Mouse (Mus musculus): ENCODE results near the gene Tpcn1. TPM values are rescaled to one million over a fixed set of nuclear protein-coding genes. Genes with fewer than 3 reads are reported as not detected.

Gene Tpcn1
- polyA plus RNA-seq, 1 experiment from 2014 or later = 15.1 TPM

GRCm38 (mm10) chr5:120606590-120607200, 18.2 kb upstream of the Tpcn1 start:
- Histone ChIP-seq H3K9me3 (no peaks in the 10 kb centered on the region), H3K27me3 (no peaks in the 10 kb centered on the region), H3K4me2 (no peak overlapping the region), H3K36me3 (replicated peaks) (peaks cover 9% of the 10 kb centered on the region), H3K27ac (no peak overlapping the region), H3K4me3 (replicated peaks) (no peak overlapping the region), H3K4me1 (peaks cover 21% of the 10 kb centered on the region), H3K9ac (no peak overlapping the region)
- ATAC-seq (ENCODE audit: low FRiP score) = no peak
- 68% methylated on average over 25 of the region's 25 CpGs for WGBS

GRCm38 (mm10) chr5:120605688-120606087, 17.2 kb upstream of the Tpcn1 start:
- Histone ChIP-seq H3K4me1 (peaks cover 11% of the 10 kb centered on the region), H3K36me3 (replicated peaks) (peaks cover 9% of the 10 kb centered on the region), H3K27me3 (no peaks in the 10 kb centered on the region), H3K9ac (peak overlapping the region; percentile 48; the same call in 1 of the 2 replicates), H3K9me3 (no peaks in the 10 kb centered on the region), H3K27ac (peak overlapping the region; percentile 54; the same call in 1 of the 2 replicates), H3K4me2 (peak overlapping the region; percentile 63), H3K4me3 (replicated peaks) (peak overlapping the region; percentile 32)
- under 1% methylated on average over 8 of the region's 8 CpGs for WGBS
- ATAC-seq (ENCODE audit: low FRiP score) = peak; percentile 77

- Histone ChIP-seq H3K27me3 (no peaks in the 10 kb centered on the region), H3K4me3 (replicated peaks) (peak overlapping the region; percentile 32), H3K4me1 (peaks cover 11% of the 10 kb centered on the region), H3K36me3 (replicated peaks) (peaks cover 9% of the 10 kb centered on the region), H3K4me2 (peak overlapping the region; percentile 63), H3K27ac (peak overlapping the region; percentile 54), H3K9ac (peak overlapping the region; percentile 48), H3K9me3 (no peaks in the 10 kb centered on the region)
- peak; percentile 63 for ATAC-seq (ENCODE audit: low FRiP score)
- 2% methylated on average over 10 of the region's 10 CpGs for WGBS
These were observed 16.8 kb upstream of the Tpcn1 start for GRCm38 (mm10) chr5:120605241-120605661.

- Histone ChIP-seq H3K4me2 (peak overlapping the region; percentile 63), H3K4me1 (peaks cover 11% of the 10 kb centered on the region), H3K9me3 (no peaks in the 10 kb centered on the region), H3K27me3 (no peaks in the 10 kb centered on the region), H3K4me3 (replicated peaks) (peak overlapping the region; percentile 32), H3K9ac (peak overlapping the region; percentile 48), H3K36me3 (replicated peaks) (peaks cover 9% of the 10 kb centered on the region), H3K27ac (peak overlapping the region; percentile 54; the same call in 1 of the 2 replicates)
- peak; percentile 59 for ATAC-seq (ENCODE audit: low FRiP score)
- 2% methylated on average over 6 of the region's 6 CpGs for WGBS
These were observed 16.4 kb upstream of the Tpcn1 start for GRCm38 (mm10) chr5:120604839-120605238.

GRCm38 (mm10) chr5:120603515-120603914, 15.0 kb upstream of the Tpcn1 start:
- 54% methylated on average over 7 of the region's 7 CpGs for WGBS

GRCm38 (mm10) chr5:120602210-120602609, 13.7 kb upstream of the Tpcn1 start:
- no peak for ATAC-seq (ENCODE audit: low FRiP score)
- Histone ChIP-seq H3K4me1 (peaks cover 5% of the 10 kb centered on the region), H3K4me2 (no peak overlapping the region), H3K27ac (no peak overlapping the region), H3K4me3 (replicated peaks) (no peak overlapping the region), H3K36me3 (replicated peaks) (no peaks in the 10 kb centered on the region), H3K9ac (no peak overlapping the region), H3K9me3 (no peaks in the 10 kb centered on the region), H3K27me3 (no peaks in the 10 kb centered on the region)
- 88% methylated on average over 12 of the region's 12 CpGs for WGBS

More at GRCm38 (mm10) chr5:120603515-120603914, 15.0 kb upstream of the Tpcn1 start:
- 0 out of 2 replicates have a peak, but pooled peaks cover 6% of the 10 kb centered on the region for H3K36me3 ChIP-seq (replicated peaks)
- H3K4me1 ChIP-seq = peaks cover 5% of the 10 kb centered on the region
- no peak overlapping the region for H3K9ac ChIP-seq
- no peaks in the 10 kb centered on the region for H3K27me3 ChIP-seq
- ATAC-seq (ENCODE audit: low FRiP score) = no peak
- H3K4me2 ChIP-seq = no peak overlapping the region
- H3K27ac ChIP-seq = no peak overlapping the region
- H3K9me3 ChIP-seq = no peaks in the 10 kb centered on the region
- H3K4me3 ChIP-seq (replicated peaks) = no peak overlapping the region

GRCm38 (mm10) chr5:120600946-120601668, 12.6 kb upstream of the Tpcn1 start:
- H3K9me3 ChIP-seq = no peaks in the 10 kb centered on the region
- H3K4me1 ChIP-seq = peaks cover 5% of the 10 kb centered on the region
- no peak overlapping the region for H3K27ac ChIP-seq
- no peak for ATAC-seq (ENCODE audit: low FRiP score)
- H3K27me3 ChIP-seq = no peaks in the 10 kb centered on the region
- no peaks in the 10 kb centered on the region for H3K36me3 ChIP-seq (replicated peaks)
- H3K4me3 ChIP-seq (replicated peaks) = no peak overlapping the region
- no peak overlapping the region for H3K9ac ChIP-seq
- WGBS = 62% methylated on average over 11 of the region's 11 CpGs
- H3K4me2 ChIP-seq = no peak overlapping the region

GRCm38 (mm10) chr5:120599625-120600024, 11.2 kb upstream of the Tpcn1 start:
- 92% methylated on average over 6 of the region's 6 CpGs for WGBS

GRCm38 (mm10) chr5:120594485-120594884, 6.0 kb upstream of the Tpcn1 start:
- Histone ChIP-seq H3K4me1 (peaks cover 2% of the 10 kb centered on the region; the same call in 1 of the 2 replicates), H3K27me3 (no peaks in the 10 kb centered on the region), H3K27ac (no peak overlapping the region), H3K9me3 (0 out of 2 replicates have a peak, but pooled peaks cover 3% of the 10 kb centered on the region), H3K9ac (no peak overlapping the region), H3K4me3 (replicated peaks) (no peak overlapping the region), H3K4me2 (no peak overlapping the region), H3K36me3 (replicated peaks) (no peaks in the 10 kb centered on the region)
- 89% methylated on average over 6 of the region's 6 CpGs for WGBS
- no peak for ATAC-seq (ENCODE audit: low FRiP score)

More at GRCm38 (mm10) chr5:120599625-120600024, 11.2 kb upstream of the Tpcn1 start:
- Histone ChIP-seq H3K9ac (no peak overlapping the region), H3K27ac (no peak overlapping the region), H3K27me3 (no peaks in the 10 kb centered on the region), H3K4me3 (replicated peaks) (no peak overlapping the region), H3K4me1 (peaks cover 2% of the 10 kb centered on the region; the same call in 1 of the 2 replicates), H3K9me3 (no peaks in the 10 kb centered on the region), H3K4me2 (no peak overlapping the region), H3K36me3 (replicated peaks) (no peaks in the 10 kb centered on the region)
- ATAC-seq (ENCODE audit: low FRiP score) = no peak

- Histone ChIP-seq H3K36me3 (replicated peaks) (no peaks in the 10 kb centered on the region), H3K4me1 (peaks cover 17% of the 10 kb centered on the region), H3K9me3 (0 out of 2 replicates have a peak, but pooled peaks cover 3% of the 10 kb centered on the region), H3K9ac (no peak overlapping the region), H3K27ac (no peak overlapping the region), H3K27me3 (peaks cover 6% of the 10 kb centered on the region; the same call in 1 of the 2 replicates), H3K4me2 (no peak overlapping the region), H3K4me3 (replicated peaks) (no peak overlapping the region)
- ATAC-seq (ENCODE audit: low FRiP score) = no peak
- WGBS = 71% methylated on average over 7 of the region's 7 CpGs
These were observed 3.7 kb upstream of the Tpcn1 start for GRCm38 (mm10) chr5:120592141-120592540.

- Histone ChIP-seq H3K36me3 (replicated peaks) (no peaks in the 10 kb centered on the region), H3K4me1 (peaks cover 25% of the 10 kb centered on the region), H3K9ac (no peak overlapping the region), H3K4me3 (replicated peaks) (no peak overlapping the region), H3K27me3 (peaks cover 6% of the 10 kb centered on the region; the same call in 1 of the 2 replicates), H3K27ac (no peak overlapping the region), H3K4me2 (no peak overlapping the region), H3K9me3 (0 out of 2 replicates have a peak, but pooled peaks cover 3% of the 10 kb centered on the region)
- 81% methylated on average over 16 of the region's 16 CpGs for WGBS
- ATAC-seq (ENCODE audit: low FRiP score) = no peak
These were observed 2.0 kb upstream of the Tpcn1 start for GRCm38 (mm10) chr5:120590356-120591010.

Measured in forebrain, embryonic 12.5 days (tissue).